Mouse (Mus musculus): ENCODE measurements at regions not wholly inside any gene's neighbourhood (a gene's known extent, or its start where the extent isn't known, plus 50 kb on each side); places are given as distances from the start of the nearest gene placed in this dataset.
"Not testable (repeated sequence)": the region's sequence is repeated elsewhere in the genome, so short reads cannot be mapped to it uniquely, and the experiment has no call there.

- DNase-seq: not testable (repeated sequence)
These were observed 157.5 kb upstream of the Vmn1r3 start for GRCm38 (mm10) chr4:3342696-3343095.

GRCm38 (mm10) chr4:3342165-3342564 lies 157.0 kb upstream of the Vmn1r3 start:
- DNase-seq; intact Hi-C loops (cut with DNase I; ENCODE audit: low total_unique reads): not testable (repeated sequence)

More at GRCm38 (mm10) chr4:3342696-3343095, 157.5 kb upstream of the Vmn1r3 start:
- intact Hi-C loops (cut with DNase I; ENCODE audit: low total_unique reads): not testable (repeated sequence)

All from gastrocnemius, postnatal 14 days (tissue).